29 mouse cellular contexts compared by ENCODE assay signal in genomic region chr19:28518846-28519245, GRCm38 (mm10).
DNase-seq lines count a peak whose midpoint lies in the region; ATAC-seq and TF ChIP-seq lines count a peak whose summit lies in the region.
"Had no signal": no experiment of that assay in that cellular context is flagged by ENCODE, and none has a peak within 500 bp of the region (broad histone marks: within the 10 kb centered on the region; RNA-seq: fewer than 3 reads in every experiment).

No protein-coding gene starts in this region.

- peak overlapping the region; percentile 44 for H3ac ChIP-seq in C2C12 (ENCODE audit: control insufficient read depth, insufficient read length, low read depth)

- TF ChIP-seq CTCF in intestine, postnatal 0 days (IDR thresholded peaks at IDR 0.05; ENCODE audit: low read depth): no peak
- no peak for TF ChIP-seq CTCF in C2C12 (IDR thresholded peaks at IDR 0.05; ENCODE audit: control insufficient read depth, insufficient read depth, insufficient read length)

- H3K4me2 ChIP-seq in intestine, embryonic 14.5 days (ENCODE audit: low read length): no peak overlapping the region
- H3K4me2 ChIP-seq in intestine, postnatal 0 days (replicated peaks; ENCODE audit: low read depth): no peak overlapping the region
- no peak overlapping the region for H3K4me2 ChIP-seq in lung, embryonic 15.5 days
- no peak overlapping the region for H3K4me2 ChIP-seq in stomach, embryonic 15.5 days
- H3K4me2 ChIP-seq: embryonic facial prominence, embryonic 12.5 days; embryonic facial prominence, embryonic 15.5 days; forebrain, embryonic 12.5 days; forebrain, embryonic 15.5 days; heart, embryonic 13.5 days; hindbrain, embryonic 14.5 days had no signal

- H3K79me2 ChIP-seq in C2C12 (ENCODE audit: control insufficient read depth, insufficient read depth): no peaks in the 10 kb centered on the region

- H3K4me1 ChIP-seq in intestine, embryonic 14.5 days (replicated peaks; ENCODE audit: control insufficient read depth, insufficient read depth, low read length): peaks cover 9% of the 10 kb centered on the region; the same call in 1 of the 2 replicates
- peaks cover 14% of the 10 kb centered on the region; the same call in 1 of the 2 replicates for H3K4me1 ChIP-seq in intestine, postnatal 0 days (replicated peaks; ENCODE audit: control insufficient read depth, insufficient read depth, low read length)
- peaks cover 30% of the 10 kb centered on the region for H3K4me1 ChIP-seq in lung, embryonic 15.5 days
- H3K4me1 ChIP-seq in stomach, embryonic 15.5 days: peaks cover 17% of the 10 kb centered on the region
- H3K4me1 ChIP-seq: forebrain, embryonic 15.5 days had no signal

- peak; percentile 33 for DNase-seq in intestine, embryonic 14.5 days (ENCODE audit: low spot score)
- DNase-seq in lung, postnatal 14 days: no peak
- DNase-seq in spleen, postnatal 14 days (ENCODE audit: low spot score in 2 of 2): no peak
- DNase-seq in natural killer cell, adult 2 months (ENCODE audit: low spot score in 2 of 2): no peak
- DNase-seq: adrenal gland, postnatal 10 days; cerebellum, adult 11 months; cerebellum, adult 2 months; cerebellum, adult 9-11 months; cerebellum, postnatal 25 days; gastrocnemius, postnatal 10 days; gastrocnemius, postnatal 36 days; heart, adult 2 months; heart, postnatal 14 days; heart, postnatal 4 days had no signal

- no peak overlapping the region for H3K27ac ChIP-seq in intestine, embryonic 14.5 days (ENCODE audit: low read depth)
- no peak overlapping the region for H3K27ac ChIP-seq in intestine, postnatal 0 days (ENCODE audit: low read depth, low read length)
- H3K27ac ChIP-seq in lung, embryonic 15.5 days: 0 out of 2 replicates have a peak overlapping the region, but pooled peaks have one; percentile 61
- H3K27ac ChIP-seq in stomach, embryonic 15.5 days: peak overlapping the region; percentile 83
- H3K27ac ChIP-seq: embryonic facial prominence, embryonic 12.5 days; embryonic facial prominence, embryonic 15.5 days; forebrain, embryonic 12.5 days; forebrain, embryonic 15.5 days; heart, adult 2 months; heart, embryonic 10.5 days; heart, embryonic 13.5 days; hindbrain, embryonic 14.5 days had no signal

- H3K4me3 ChIP-seq in intestine, embryonic 14.5 days (ENCODE audit: low read depth, low read length): no peak overlapping the region
- no peak overlapping the region for H3K4me3 ChIP-seq in intestine, postnatal 0 days (ENCODE audit: low read depth, low read length)
- no peak overlapping the region for H3K4me3 ChIP-seq in lung, embryonic 15.5 days
- no peak overlapping the region for H3K4me3 ChIP-seq in C2C12 (ENCODE audit: insufficient read depth, poor library complexity, severe bottlenecking)
- H3K4me3 ChIP-seq in stomach, embryonic 15.5 days (replicated peaks): no peak overlapping the region
- H3K4me3 ChIP-seq: embryonic facial prominence, embryonic 12.5 days; embryonic facial prominence, embryonic 15.5 days; erythroblast, embryonic 14.5 days; forebrain, embryonic 12.5 days; forebrain, embryonic 15.5 days; heart, adult 2 months; heart, embryonic 10.5 days; heart, embryonic 13.5 days had no signal

- no peaks in the 10 kb centered on the region for H3K36me3 ChIP-seq in intestine, embryonic 14.5 days (ENCODE audit: control insufficient read depth, insufficient read depth, low read length)
- no peaks in the 10 kb centered on the region for H3K36me3 ChIP-seq in intestine, postnatal 0 days (ENCODE audit: control insufficient read depth, insufficient read depth)
- H3K36me3 ChIP-seq in lung, embryonic 15.5 days: no peaks in the 10 kb centered on the region
- no peaks in the 10 kb centered on the region for H3K36me3 ChIP-seq in C2C12 (ENCODE audit: control insufficient read depth, insufficient read depth)
- no peaks in the 10 kb centered on the region for H3K36me3 ChIP-seq in stomach, embryonic 15.5 days
- H3K36me3 ChIP-seq: embryonic facial prominence, embryonic 12.5 days; embryonic facial prominence, embryonic 15.5 days; forebrain, embryonic 12.5 days; forebrain, embryonic 15.5 days; G1E; heart, embryonic 10.5 days; heart, embryonic 13.5 days had no signal

- WGBS in intestine, embryonic 14.5 days: 74% methylated on average over 6 of the region's 6 CpGs
- WGBS in intestine, postnatal 0 days: 63% methylated on average over 6 of the region's 6 CpGs
- WGBS in lung, embryonic 15.5 days: 71% methylated on average over 6 of the region's 6 CpGs
- 73% methylated on average over 6 of the region's 6 CpGs for WGBS in stomach, embryonic 15.5 days

- no peak for ATAC-seq in intestine, embryonic 14.5 days (replicated peaks; ENCODE audit: low FRiP score, low TSS enrichment, low read depth)
- ATAC-seq in intestine, postnatal 0 days: no peak
- no peak for ATAC-seq in lung, embryonic 15.5 days (ENCODE audit: borderline replicate concordance, extremely low read depth, low FRiP score, low TSS enrichment)
- no peak for ATAC-seq in stomach, embryonic 15.5 days (ENCODE audit: insufficient read depth, low FRiP score, low read depth)
- ATAC-seq: forebrain, embryonic 15.5 days; Patski had no signal

- no peaks in the 10 kb centered on the region for H3K79me3 ChIP-seq in C2C12 (ENCODE audit: low read depth)

- H3K9me3 ChIP-seq in intestine, embryonic 14.5 days (ENCODE audit: control insufficient read depth, low read length): no peaks in the 10 kb centered on the region
- H3K9me3 ChIP-seq in intestine, postnatal 0 days (ENCODE audit: control insufficient read depth): no peaks in the 10 kb centered on the region
- H3K9me3 ChIP-seq in lung, embryonic 15.5 days: no peaks in the 10 kb centered on the region
- H3K9me3 ChIP-seq in stomach, embryonic 15.5 days: no peaks in the 10 kb centered on the region
- H3K9me3 ChIP-seq: embryonic facial prominence, embryonic 12.5 days; embryonic facial prominence, embryonic 15.5 days; forebrain, embryonic 12.5 days; forebrain, embryonic 15.5 days; G1E; heart, embryonic 10.5 days; heart, embryonic 13.5 days had no signal

- no peaks in the 10 kb centered on the region for H3K27me3 ChIP-seq in intestine, embryonic 14.5 days (replicated peaks; ENCODE audit: control insufficient read depth, insufficient read depth, low read length)
- no peaks in the 10 kb centered on the region for H3K27me3 ChIP-seq in intestine, postnatal 0 days (replicated peaks; ENCODE audit: control insufficient read depth, insufficient read depth, low read length)
- no peaks in the 10 kb centered on the region for H3K27me3 ChIP-seq in lung, embryonic 15.5 days
- H3K27me3 ChIP-seq in C2C12 (ENCODE audit: control insufficient read depth, insufficient read depth, insufficient read length): no peaks in the 10 kb centered on the region
- no peaks in the 10 kb centered on the region for H3K27me3 ChIP-seq in stomach, embryonic 15.5 days (replicated peaks)
- H3K27me3 ChIP-seq: CH12.LX; embryonic facial prominence, embryonic 15.5 days; forebrain, embryonic 12.5 days; forebrain, embryonic 15.5 days; heart, embryonic 13.5 days; Patski had no signal

- no peak overlapping the region for H3K9ac ChIP-seq in intestine, embryonic 14.5 days (ENCODE audit: low read length)
- no peak overlapping the region for H3K9ac ChIP-seq in intestine, postnatal 0 days (ENCODE audit: low read depth, low read length)
- no peak overlapping the region for H3K9ac ChIP-seq in lung, embryonic 15.5 days
- H3K9ac ChIP-seq in stomach, embryonic 15.5 days: no peak overlapping the region
- H3K9ac ChIP-seq: embryonic facial prominence, embryonic 12.5 days; embryonic facial prominence, embryonic 15.5 days; forebrain, embryonic 12.5 days; forebrain, embryonic 15.5 days; heart, embryonic 13.5 days; hindbrain, embryonic 14.5 days had no signal

TF ChIP-seq in C2C12, 6 proteins besides CTCF, POLR2A, EP300 and RAD21:
- TF ChIP-seq MYOG (IDR thresholded peaks at IDR 0.05; ENCODE audit: control insufficient read depth, extremely low read depth, insufficient read length) (no peak), CEBPB (IDR thresholded peaks at IDR 0.05; ENCODE audit: low read depth) (no peak), USF1 (IDR thresholded peaks at IDR 0.05; ENCODE audit: low read depth) (peak; percentile 78), MAX (IDR thresholded peaks at IDR 0.05) (peak; percentile 54)
TF ChIP-seq in C2C12: peak in this region for 2.

Comparison
In these comparisons a context has a peak if more than half of its experiments do, and no peak if none do; other contexts are left out.
1. H3K27ac ChIP-seq: peak in lung, embryonic 15.5 days (single experiment) and stomach, embryonic 15.5 days (single experiment); none in intestine, embryonic 14.5 days (single experiment) and intestine, postnatal 0 days (single experiment).